Mouse (Mus musculus) heart, adult 2 months (tissue): ENCODE results near the gene Ranbp9. TPM values are rescaled to one million over a fixed set of nuclear protein-coding genes. Genes with fewer than 3 reads are reported as not detected.
A peak's percentile ranks its signal among the peaks of the same experiment; 100 is the strongest.

ENCODE experiments used
- DNase-seq, 2 experiments: peaks; one replicate each; pipeline ENCODE4 v3.0.0; 2021
- H3K27ac ChIP-seq: fragments of 200-600 bp; 2 replicates; pipeline ENCODE4 v1.8.1; 2022
- H3K27me3 ChIP-seq: fragments of 200-500 bp; 2 replicates; pipeline ENCODE4 v1.6.1; 2012; ENCODE audit warnings: mild to moderate bottlenecking, low read length, inconsistent platforms, mixed read lengths; ENCODE audit not compliant: control insufficient read depth, insufficient read depth
- H3K36me3 ChIP-seq: fragments of 200-500 bp; 2 replicates; pipeline ENCODE4 v1.6.1; 2012; ENCODE audit warnings: low read length, inconsistent platforms; ENCODE audit not compliant: control insufficient read depth, insufficient read depth
- H3K4me1 ChIP-seq: fragments of 200-500 bp; 2 replicates; pipeline ENCODE4 v1.6.1; 2011; ENCODE audit warnings: low read length; ENCODE audit not compliant: control insufficient read depth, insufficient read depth
- H3K4me3 ChIP-seq: fragments of 200-600 bp; 2 replicates; pipeline ENCODE4 v1.8.1; 2022
- H3K79me2 ChIP-seq: fragments of 200-500 bp; replicated peaks from 2 replicates; pipeline ENCODE4 v1.6.1; 2012; ENCODE audit warnings: mild to moderate bottlenecking, inconsistent platforms, low read length, moderate library complexity, mixed read lengths; ENCODE audit not compliant: control insufficient read depth, insufficient read depth
- H3K9ac ChIP-seq: fragments of 200-500 bp; 2 replicates; pipeline ENCODE4 v1.6.1; 2012; ENCODE audit warnings: low read depth, mild to moderate bottlenecking, control low read depth, inconsistent platforms, low read length, mixed read lengths
- CTCF ChIP-seq: fragments of 200-600 bp; IDR thresholded peaks from 2 replicates; pipeline ENCODE4 v1.8.1; 2022; ENCODE audit warnings: antibody characterized with exemption, mild to moderate bottlenecking, moderate library complexity
- EP300 ChIP-seq: fragments of 200-500 bp; IDR thresholded peaks from 2 replicates; pipeline ENCODE4 v1.6.1; 2011; ENCODE audit warnings: low read depth, low read length, control low read depth; ENCODE audit not compliant: insufficient read depth
- POLR2A ChIP-seq: fragments of 200-500 bp; IDR thresholded peaks from 2 replicates; pipeline ENCODE4 v1.6.1; 2011; ENCODE audit warnings: mild to moderate bottlenecking, low read depth, low read length, control low read depth; ENCODE audit not compliant: insufficient read depth
- WGBS: fragments of 180-500 bp; shearing (Covaris S2); methylation state at CpG from one replicate; pipeline ENCODE4 v1.1.7; 2018; 5-methylcytosine and 5-hydroxymethylcytosine counted together
- intact Hi-C: fragments of 180-260 bp; cut with DNase I; formaldehyde crosslinking; loops from one replicate; pipeline ENCODE4 v1.15.1; 2025
- polyA plus RNA-seq: library from polyadenylated mRNA; depleted of rRNA; stranded (reverse); fragments of >200 nt; gene quantifications from 2 replicates; pipeline ENCODE4 v1.2.3, GENCODE M21; 2012; rRNA removed
- total RNA-seq, 2 experiments: library from RNA; stranded (reverse); gene quantifications; 2 replicates each; pipeline ENCODE4 v1.2.3; 2021

Gene Ranbp9
- total and polyA plus RNA-seq, 3 experiments, result 16.1 to 44.2 (median 42.2) TPM

GRCm38 (mm10) chr13:43354362-43354761, 126.7 kb downstream of the Ranbp9 start:
- H3K4me1 ChIP-seq, result peaks cover 2% of the 10 kb centered on the region
- H3K4me3 ChIP-seq, result no peak overlapping the region
- H3K27me3 ChIP-seq, result no peaks in the 10 kb centered on the region
- no peak for DNase-seq
- H3K79me2 ChIP-seq, result no peaks in the 10 kb centered on the region
- H3K27ac ChIP-seq, result peak overlapping the region; percentile 9; the same call in 1 of the 2 replicates
- no peak overlapping the region for H3K9ac ChIP-seq
- TF ChIP-seq POLR2A (no peak), CTCF (no peak), EP300 (no peak)
- intact Hi-C loops, result no loop called here
- 40% methylated on average over 12 of the region's 12 CpGs for WGBS
- no peaks in the 10 kb centered on the region for H3K36me3 ChIP-seq

- intact Hi-C loops, result no loop called here
- Histone ChIP-seq H3K79me2 (no peaks in the 10 kb centered on the region), H3K27me3 (no peaks in the 10 kb centered on the region), H3K4me3 (no peak overlapping the region), H3K4me1 (peaks cover 2% of the 10 kb centered on the region), H3K36me3 (no peaks in the 10 kb centered on the region), H3K9ac (no peak overlapping the region), H3K27ac (no peak overlapping the region)
- no peak for DNase-seq
- WGBS, result 66% methylated on average over 4 of the region's 4 CpGs
- TF ChIP-seq POLR2A, result no peak
Measured at GRCm38 (mm10) chr13:43353356-43353755, 127.7 kb downstream of the Ranbp9 start.

Other genes starting within 250 kb of the Ranbp9 start
- 10 to 100 TPM; 33.7 to 34.1 TPM for gene Gfod1, start 177.1 kb downstream of the Ranbp9 start, total RNA-seq
- gene Gfod1, start 177.1 kb downstream of the Ranbp9 start, polyA plus RNA-seq, result 9.5 and 19.2 TPM in 2 replicates
- 10 to 100 TPM; 53.9 to 58.9 TPM for gene Sirt5, start 115.8 kb downstream of the Ranbp9 start, total RNA-seq
- 25.7 and 37.5 TPM in 2 replicates for gene Sirt5, start 115.8 kb downstream of the Ranbp9 start, polyA plus RNA-seq
- 100 to 1,000 TPM; 102 to 120 TPM for gene Nol7, start 82.9 kb downstream of the Ranbp9 start, total RNA-seq
- gene Nol7, start 82.9 kb downstream of the Ranbp9 start, polyA plus RNA-seq, result 23.0 and 27.1 TPM in 2 replicates
- gene Mcur1, start 78.9 kb upstream of the Ranbp9 start, total RNA-seq, result 10 to 100 TPM; 43.9 to 49.8 TPM
- gene Mcur1, start 78.9 kb upstream of the Ranbp9 start, polyA plus RNA-seq, result 26.4 and 41.6 TPM in 2 replicates
- under 1 TPM; 0.05 to 0.07 TPM for gene Rnf182, start 134.4 kb upstream of the Ranbp9 start, total RNA-seq
- gene Rnf182, start 134.4 kb upstream of the Ranbp9 start, polyA plus RNA-seq, result 0.12 and 0.16 TPM in 2 replicates